Mouse (Mus musculus) layer of hippocampus, adult 18-20 months (tissue): ENCODE measurements around the gene Eya4. TPM values are rescaled to one million over a fixed set of nuclear protein-coding genes. Genes with fewer than 3 reads are reported as not detected.

Experiments
- DNase-seq, 2 experiments: peaks; one replicate each; pipeline ENCODE4 v3.0.0; 2022; ENCODE audit warnings: low spot score in 2 of 2
- total RNA-seq, 2 experiments: library from RNA; stranded (reverse); gene quantifications; 2 replicates each; pipeline ENCODE4 v1.2.3; 2021

Eya4 gene
- total RNA-seq, 2 experiments from 2014 or later, result 4.7 to 5.7 TPM

- DNase-seq, result no peak
Observed at GRCm38 (mm10) chr10:23233425-23233824, 117.2 kb downstream of the Eya4 start.

- no peak for DNase-seq
Observed at GRCm38 (mm10) chr10:23230863-23231262, 119.7 kb downstream of the Eya4 start.

GRCm38 (mm10) chr10:23223336-23223735 lies 127.2 kb downstream of the Eya4 start:
- no peak for DNase-seq

- no peak for DNase-seq
Observed at GRCm38 (mm10) chr10:23220432-23220831, 130.2 kb downstream of the Eya4 start.

- no peak for DNase-seq
Observed at GRCm38 (mm10) chr10:23216815-23217214, 133.8 kb downstream of the Eya4 start.

- DNase-seq, result no peak
Observed at GRCm38 (mm10) chr10:23211381-23211780, 139.2 kb downstream of the Eya4 start.

GRCm38 (mm10) chr10:23203885-23204284 lies 146.7 kb downstream of the Eya4 start:
- peak; percentile 30 to 39 for DNase-seq

- peak; percentile 7 to 11 for DNase-seq
Observed at GRCm38 (mm10) chr10:23203144-23203838, 147.3 kb downstream of the Eya4 start.

- DNase-seq, result no peak
Observed at GRCm38 (mm10) chr10:23202591-23202990, 148.0 kb downstream of the Eya4 start.

GRCm38 (mm10) chr10:23198251-23198650 lies 152.3 kb downstream of the Eya4 start:
- DNase-seq, result no peak

- DNase-seq, result no peak
Observed at GRCm38 (mm10) chr10:23196336-23196735, 154.2 kb downstream of the Eya4 start.

GRCm38 (mm10) chr10:23195337-23195736 lies 155.2 kb downstream of the Eya4 start:
- no peak for DNase-seq

- no peak for DNase-seq
Observed at GRCm38 (mm10) chr10:23189836-23190235, 160.8 kb downstream of the Eya4 start.

GRCm38 (mm10) chr10:23185391-23185790 lies 165.2 kb downstream of the Eya4 start:
- no peak for DNase-seq

GRCm38 (mm10) chr10:23181572-23182493 lies 168.8 kb downstream of the Eya4 start:
- no peak for DNase-seq

GRCm38 (mm10) chr10:23179285-23179684 lies 171.3 kb downstream of the Eya4 start:
- DNase-seq, result no peak

GRCm38 (mm10) chr10:23177347-23178046 lies 173.1 kb downstream of the Eya4 start:
- DNase-seq, result no peak

GRCm38 (mm10) chr10:23176666-23177346 lies 173.8 kb downstream of the Eya4 start:
- DNase-seq, result no peak

- DNase-seq, result no peak
Observed at GRCm38 (mm10) chr10:23171541-23171940, 179.0 kb downstream of the Eya4 start.

GRCm38 (mm10) chr10:23165089-23165642 lies 185.4 kb downstream of the Eya4 start:
- peak in 1 of 2 experiments; percentile 15 for DNase-seq

GRCm38 (mm10) chr10:23159844-23160243 lies 190.7 kb downstream of the Eya4 start:
- DNase-seq, result no peak
